Mouse (Mus musculus) lung, postnatal 14 days (tissue): ENCODE measurements around the gene Mast4.
"Not testable (repeated sequence)": the region's sequence is repeated elsewhere in the genome, so short reads cannot be mapped to it uniquely, and the experiment has no call there.

ENCODE experiments used
- DNase-seq: peaks from one replicate; pipeline ENCODE4 v3.0.0; 2021

Mast4 gene

GRCm38 (mm10) chr13:102728951-102729350 lies 605.3 kb downstream of the Mast4 start:
- DNase-seq = not testable (repeated sequence)

GRCm38 (mm10) chr13:102728035-102728434 lies 606.3 kb downstream of the Mast4 start:
- no peak for DNase-seq

- DNase-seq = no peak
These were observed 607.4 kb downstream of the Mast4 start for GRCm38 (mm10) chr13:102726876-102727275.

GRCm38 (mm10) chr13:102725906-102726305 lies 608.4 kb downstream of the Mast4 start:
- DNase-seq = no peak

- no peak for DNase-seq
These were observed 608.9 kb downstream of the Mast4 start for GRCm38 (mm10) chr13:102725416-102725815.

- DNase-seq = no peak
These were observed 617.3 kb downstream of the Mast4 start for GRCm38 (mm10) chr13:102716973-102717372.

- DNase-seq = no peak
These were observed 633.6 kb downstream of the Mast4 start for GRCm38 (mm10) chr13:102700744-102701143.

GRCm38 (mm10) chr13:102700176-102700575 lies 634.1 kb downstream of the Mast4 start:
- no peak for DNase-seq

GRCm38 (mm10) chr13:102698751-102699323 lies 635.5 kb downstream of the Mast4 start:
- peak; percentile 78 for DNase-seq

- no peak for DNase-seq
These were observed 636.0 kb downstream of the Mast4 start for GRCm38 (mm10) chr13:102698335-102698734.

GRCm38 (mm10) chr13:102695121-102695905 lies 639.0 kb downstream of the Mast4 start:
- no peak for DNase-seq

- no peak for DNase-seq
These were observed 640.1 kb downstream of the Mast4 start for GRCm38 (mm10) chr13:102694154-102694553.

- peak; percentile 36 for DNase-seq
These were observed 640.9 kb downstream of the Mast4 start, which contains the start of gene Cd180 for GRCm38 (mm10) chr13:102693341-102693801. TSS of gene Cd180 (plus strand) at chr13:102693558.

GRCm38 (mm10) chr13:102691408-102692150 lies 642.7 kb downstream of the Mast4 start:
- DNase-seq = no peak

GRCm38 (mm10) chr13:102690184-102690583 lies 644.1 kb downstream of the Mast4 start:
- no peak for DNase-seq

- DNase-seq = no peak
These were observed 644.9 kb downstream of the Mast4 start for GRCm38 (mm10) chr13:102689201-102690090.

- DNase-seq = no peak
These were observed 646.2 kb downstream of the Mast4 start for GRCm38 (mm10) chr13:102688121-102688520.

- DNase-seq = no peak
These were observed 649.4 kb downstream of the Mast4 start for GRCm38 (mm10) chr13:102684890-102685289.
